Mouse (Mus musculus): ENCODE data around the gene Ubqln3.

Gene Ubqln3

GRCm38 (mm10) chr7:104143179-104143578, at the start of gene Ubqln3:
Ubqln3 (minus strand) TSS chr7:104143279.
- DNase-seq = no peak

DNA sequence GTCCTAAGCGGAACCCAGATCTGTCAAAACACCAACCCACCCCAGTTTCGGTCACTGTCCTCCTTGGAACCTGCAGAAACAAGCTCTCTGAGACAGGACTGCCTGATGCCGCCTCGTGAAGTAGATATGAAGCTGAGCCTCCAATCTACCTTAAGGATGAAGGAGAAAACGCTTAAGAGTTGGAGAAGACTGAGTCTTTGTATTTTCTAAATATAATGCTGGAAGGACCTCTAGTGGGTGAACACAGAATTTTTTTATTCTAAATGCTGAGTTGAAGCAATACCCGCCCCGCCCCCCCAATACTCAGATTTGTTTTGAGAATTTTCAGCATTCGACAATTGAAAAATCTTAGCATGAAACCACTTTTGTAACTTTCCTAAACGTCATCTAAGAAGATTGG, 48.2 kb upstream of the Ubqln3 start:
- DNase-seq = no peak

DNA sequence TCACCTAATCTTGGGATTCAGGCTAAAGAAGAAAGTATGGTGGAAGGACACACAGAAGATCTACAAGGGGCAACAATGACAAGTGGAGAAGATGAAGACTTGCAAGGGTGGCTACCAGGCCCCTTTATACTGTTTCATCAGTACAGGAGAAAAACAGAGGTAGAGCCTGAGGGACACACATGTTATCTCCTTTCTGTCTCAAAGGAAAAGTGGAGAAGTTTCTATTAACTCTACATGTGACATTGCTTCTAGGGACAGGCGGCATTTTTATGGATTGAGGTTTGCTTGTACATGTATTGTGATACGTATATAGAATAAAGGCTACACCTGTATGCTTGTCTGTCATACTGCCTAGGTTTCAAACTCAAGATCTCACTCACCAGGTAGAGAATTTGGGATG, 40.2 kb upstream of the Ubqln3 start, which contains the start of gene Olfr648:
Gene Olfr648, minus strand, starts transcription at position 101 of the 400 bp plus-strand sequence.
- no peak for DNase-seq

DNA sequence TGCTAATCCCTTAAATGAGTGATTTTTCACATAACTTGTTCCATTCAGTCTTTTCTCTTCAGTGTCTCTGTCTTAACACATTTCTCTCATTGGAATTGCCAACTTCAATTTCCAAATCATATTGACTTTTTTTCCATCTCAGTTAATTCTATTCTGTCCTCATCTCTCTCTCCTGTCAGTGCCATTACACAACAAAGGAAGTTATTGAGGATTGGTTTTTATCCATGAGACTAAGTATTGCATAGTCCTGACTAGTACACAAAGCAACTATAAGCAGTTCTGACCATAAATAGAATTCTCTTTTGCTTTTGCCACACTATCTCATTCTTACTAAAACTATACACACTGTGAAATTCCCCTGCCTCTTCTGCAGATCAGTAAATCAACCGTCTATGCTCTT, 36.0 kb upstream of the Ubqln3 start:
- no peak for DNase-seq

DNA sequence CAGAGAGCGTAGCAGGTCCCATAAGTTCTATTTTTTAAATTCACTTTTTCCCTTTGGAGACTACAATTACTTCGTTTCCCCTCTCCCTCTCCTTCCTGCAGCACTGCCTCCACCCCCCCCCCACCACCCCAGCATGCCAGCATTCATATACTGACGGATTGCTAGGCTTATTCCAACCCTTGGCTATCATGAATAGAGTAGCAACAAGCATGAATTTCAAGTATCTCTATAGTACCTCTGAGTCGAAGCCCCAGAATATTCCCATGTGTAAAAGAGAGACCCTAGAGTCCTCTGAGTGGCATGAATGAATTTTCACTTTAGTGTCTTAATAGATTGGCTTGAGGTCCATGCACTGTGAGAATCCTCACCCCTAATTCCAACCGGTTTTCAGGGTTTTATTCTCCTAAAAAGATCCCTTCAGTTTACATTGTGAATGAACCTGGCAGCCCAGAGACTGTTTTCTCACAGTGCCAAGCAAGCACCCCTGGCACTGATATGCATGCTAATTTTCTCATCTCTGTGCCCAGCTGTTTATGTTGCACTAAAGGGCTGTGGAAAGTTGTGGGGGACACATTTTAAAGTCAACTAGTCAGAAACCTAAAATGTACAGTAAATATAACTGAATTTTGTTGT, 35.5 kb upstream of the Ubqln3 start:
- DNase-seq = no peak

DNA sequence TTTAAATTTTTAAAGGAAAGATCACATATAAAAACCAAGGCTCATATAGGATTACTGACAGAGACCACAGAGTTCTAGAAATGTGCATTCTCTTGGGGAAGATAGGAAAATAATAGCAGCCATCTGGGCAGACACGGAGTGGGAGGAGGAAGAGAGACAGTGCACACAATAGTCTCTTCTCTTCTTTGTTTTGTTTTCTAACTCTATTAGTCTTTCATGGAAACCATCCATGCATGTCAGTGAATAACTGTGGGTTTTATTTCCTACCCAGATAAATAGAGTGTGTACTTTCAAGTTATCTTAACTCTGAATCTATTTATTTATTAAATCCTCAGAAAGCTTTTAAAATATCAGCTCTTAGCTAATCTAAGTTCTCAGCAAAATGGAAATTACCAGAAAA, 32.0 kb upstream of the Ubqln3 start:
- no peak for DNase-seq

GRCm38 (mm10) chr7:104169634-104170204, 26.6 kb upstream of the Ubqln3 start:
- DNase-seq = no peak

GRCm38 (mm10) chr7:104167105-104167504, 24.0 kb upstream of the Ubqln3 start:
- DNase-seq = no peak

DNA sequence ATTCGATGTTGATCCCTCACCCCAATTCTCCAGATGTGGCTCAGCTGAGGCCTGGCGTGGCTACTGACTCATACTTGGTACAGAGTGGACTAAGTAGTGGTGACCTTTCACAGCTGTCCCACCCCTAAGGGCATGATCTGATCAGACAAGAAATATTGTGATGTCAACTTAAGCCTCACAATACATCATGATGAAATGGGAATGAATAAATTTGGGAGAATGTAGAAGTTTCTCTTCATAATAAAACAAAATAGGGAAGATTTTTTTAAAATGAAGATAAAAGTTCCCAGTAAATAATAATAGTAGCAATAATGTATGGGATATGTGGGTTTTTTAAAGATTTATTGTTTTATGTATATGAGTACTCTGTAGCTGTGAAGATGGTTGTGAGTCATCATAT, 7.4 kb upstream of the Ubqln3 start, which contains the start of gene Ubqlnl:
Gene Ubqlnl, minus strand, starts transcription at position 101 of the 400 bp plus-strand sequence.
- DNase-seq = no peak

- DNase-seq = no peak
Measured at GRCm38 (mm10) chr7:104137305-104137704, 5.8 kb downstream of the Ubqln3 start, which contains the start of gene Olfr643. Olfr643 (minus strand) TSS chr7:104137405.

- DNase-seq = no peak
Measured at GRCm38 (mm10) chr7:104129726-104130125, 13.4 kb downstream of the Ubqln3 start, which contains the start of gene Ubqln5. Ubqln5 (minus strand) TSS chr7:104129826.

DNA sequence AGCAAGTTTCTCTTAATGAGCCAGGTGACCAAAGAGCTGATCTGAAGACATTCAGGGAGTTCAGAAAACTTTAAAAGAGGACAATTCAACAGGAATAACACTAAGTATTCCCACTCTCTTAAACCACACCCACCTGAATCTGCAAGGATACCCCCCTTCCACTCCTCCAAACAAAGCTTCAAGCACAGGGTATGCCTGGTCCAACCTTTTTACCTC, 38.4 kb downstream of the Ubqln3 start, which contains the start of gene Olfr646:
Gene Olfr646, plus strand, starts transcription at position 117 of the 216 bp plus-strand sequence.
- DNase-seq = no peak

GRCm38 (mm10) chr7:104103913-104104756, 38.9 kb downstream of the Ubqln3 start:
- DNase-seq = no peak
